Mouse (Mus musculus) E14TG2a.4 (cell line): ENCODE results near the gene Sema3c.

Source experiments
- CTCF ChIP-seq: conservative IDR thresholded peaks from 2 replicates; pipeline ENCODE4 v1.5.1; 2014; ENCODE audit warnings: low read length
- NANOG ChIP-seq: IDR thresholded peaks from 2 replicates; pipeline ENCODE4 v1.6.1; 2014; ENCODE audit warnings: borderline replicate concordance, low read length, mixed read lengths
- POU5F1 ChIP-seq: IDR thresholded peaks from 2 replicates; pipeline ENCODE4 v1.6.1; 2014; ENCODE audit warnings: low read length, borderline replicate concordance

DNA sequence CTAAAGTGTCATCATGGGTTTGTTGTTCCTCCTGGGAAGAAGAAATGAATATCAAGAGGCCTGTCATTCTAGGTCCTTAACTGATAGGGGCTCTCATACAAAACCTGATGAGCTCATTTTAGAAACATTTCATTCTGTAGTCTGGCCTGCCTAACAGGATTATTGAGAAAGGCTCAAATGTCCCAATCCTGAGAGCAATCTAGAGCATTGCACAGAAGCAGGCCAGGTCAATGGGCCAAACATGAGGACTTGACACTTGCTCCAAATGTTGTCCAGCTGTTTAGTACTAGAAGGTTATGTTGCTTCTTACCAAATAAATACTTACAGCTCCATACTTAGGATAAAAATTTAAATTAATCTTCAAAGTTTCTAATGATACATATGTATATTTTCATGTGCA, 97.3 kb downstream of the Sema3c start:
- TF ChIP-seq CTCF (no peak), NANOG (no peak), POU5F1 (no peak)
